Mouse (Mus musculus): ENCODE measurements around the gene Nmnat3. TPM values are rescaled to one million over a fixed set of nuclear protein-coding genes. Genes with fewer than 3 reads are reported as not detected.

Nmnat3 gene
- polyA plus RNA-seq, 1 experiment from 2014 or later, result 3.0 TPM

- no peak for ATAC-seq (replicated peaks; ENCODE audit: insufficient number of reproducible peaks, low FRiP score, low TSS enrichment, low read depth)
- peak; percentile 35 for DNase-seq (ENCODE audit: low spot score)
- no peaks in the 10 kb centered on the region for H3K36me3 ChIP-seq (replicated peaks; ENCODE audit: control insufficient read depth, insufficient read depth, low read depth, low read length)
- no peak overlapping the region for H3K9ac ChIP-seq (replicated peaks; ENCODE audit: low read length)
- no peak overlapping the region for H3K4me2 ChIP-seq (ENCODE audit: low read depth, low read length)
- no peaks in the 10 kb centered on the region for H3K9me3 ChIP-seq (replicated peaks; ENCODE audit: control insufficient read depth, low read length)
- no peaks in the 10 kb centered on the region for H3K4me1 ChIP-seq (ENCODE audit: control insufficient read depth, insufficient read depth, low read length)
- no peak overlapping the region for H3K27ac ChIP-seq (replicated peaks; ENCODE audit: low read depth, low read length)
- no peak overlapping the region for H3K4me3 ChIP-seq (ENCODE audit: low read depth, low read length)
- 39% methylated on average over 5 of the region's 5 CpGs for WGBS
- H3K27me3 ChIP-seq (ENCODE audit: control insufficient read depth, insufficient read depth, low read length), result no peaks in the 10 kb centered on the region
Observed at GRCm38 (mm10) chr9:98272734-98273133, 14.5 kb upstream of the Nmnat3 start.

GRCm38 (mm10) chr9:98275080-98275479 lies 12.2 kb upstream of the Nmnat3 start:
- 77% methylated on average over 10 of the region's 10 CpGs for WGBS
- Histone ChIP-seq H3K9me3 (replicated peaks; ENCODE audit: control insufficient read depth, low read length) (no peaks in the 10 kb centered on the region), H3K4me1 (ENCODE audit: control insufficient read depth, insufficient read depth, low read length) (no peaks in the 10 kb centered on the region), H3K27ac (replicated peaks; ENCODE audit: low read depth, low read length) (no peak overlapping the region), H3K4me2 (ENCODE audit: low read depth, low read length) (no peak overlapping the region), H3K9ac (replicated peaks; ENCODE audit: low read length) (no peak overlapping the region), H3K4me3 (ENCODE audit: low read depth, low read length) (no peak overlapping the region), H3K36me3 (replicated peaks; ENCODE audit: control insufficient read depth, insufficient read depth, low read depth, low read length) (no peaks in the 10 kb centered on the region), H3K27me3 (ENCODE audit: control insufficient read depth, insufficient read depth, low read length) (no peaks in the 10 kb centered on the region)
- ATAC-seq (replicated peaks; ENCODE audit: insufficient number of reproducible peaks, low FRiP score, low TSS enrichment, low read depth), result no peak
- DNase-seq (ENCODE audit: low spot score), result no peak

GRCm38 (mm10) chr9:98280162-98280561 lies 7.1 kb upstream of the Nmnat3 start:
- Histone ChIP-seq H3K4me2 (ENCODE audit: low read depth, low read length) (no peak overlapping the region), H3K9me3 (replicated peaks; ENCODE audit: control insufficient read depth, low read length) (no peaks in the 10 kb centered on the region), H3K9ac (replicated peaks; ENCODE audit: low read length) (no peak overlapping the region), H3K27me3 (ENCODE audit: control insufficient read depth, insufficient read depth, low read length) (no peaks in the 10 kb centered on the region), H3K27ac (replicated peaks; ENCODE audit: low read depth, low read length) (no peak overlapping the region), H3K4me3 (ENCODE audit: low read depth, low read length) (no peak overlapping the region), H3K4me1 (ENCODE audit: control insufficient read depth, insufficient read depth, low read length) (no peaks in the 10 kb centered on the region), H3K36me3 (replicated peaks; ENCODE audit: control insufficient read depth, insufficient read depth, low read depth, low read length) (no peaks in the 10 kb centered on the region)
- 57% methylated on average over 5 of the region's 5 CpGs for WGBS
- ATAC-seq (replicated peaks; ENCODE audit: insufficient number of reproducible peaks, low FRiP score, low TSS enrichment, low read depth) (no peak), DNase-seq (ENCODE audit: low spot score) (no peak)

DNA sequence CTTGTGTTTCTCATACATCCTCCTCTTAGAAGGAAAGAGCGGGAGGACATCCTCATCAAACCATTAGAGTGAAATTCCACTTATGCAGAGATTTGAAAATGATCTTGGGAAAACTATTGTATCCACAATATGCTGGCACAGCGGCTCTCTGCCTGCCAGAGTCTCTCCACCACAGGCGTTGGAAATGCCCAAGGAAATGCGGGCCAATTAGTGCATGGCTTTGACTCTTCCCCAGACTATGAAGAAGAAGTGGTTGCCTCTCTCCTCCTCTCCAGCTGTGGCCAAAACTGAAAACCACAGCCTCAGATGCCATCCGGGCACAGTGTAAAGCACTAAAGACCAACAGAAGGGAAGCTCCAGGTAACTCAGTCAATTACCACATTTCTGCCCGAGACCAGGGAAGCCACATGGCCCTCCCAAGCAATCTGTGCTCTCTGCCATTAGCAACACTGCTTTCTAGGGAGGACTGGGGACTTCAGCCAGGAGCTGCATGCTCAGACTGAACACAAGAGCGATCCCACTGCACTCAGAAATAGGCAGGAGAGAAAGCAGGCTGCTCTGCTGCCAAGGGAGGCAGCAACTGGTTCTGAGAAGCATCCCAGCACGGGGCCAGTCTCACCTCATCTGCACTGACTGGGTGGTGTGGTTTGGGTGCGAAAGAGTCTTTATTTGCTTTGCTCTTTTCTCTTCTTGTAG lies 1.5 kb upstream of the Nmnat3 start:
- H3K27me3 ChIP-seq (ENCODE audit: control insufficient read depth, insufficient read depth, low read length), result no peaks in the 10 kb centered on the region
- H3K27ac ChIP-seq (replicated peaks; ENCODE audit: low read depth, low read length), result no peak overlapping the region
- WGBS, result 83% methylated on average over 9 of the region's 9 CpGs
- H3K4me1 ChIP-seq (ENCODE audit: control insufficient read depth, insufficient read depth, low read length), result no peaks in the 10 kb centered on the region
- ATAC-seq (replicated peaks; ENCODE audit: insufficient number of reproducible peaks, low FRiP score, low TSS enrichment, low read depth), result no peak
- H3K9me3 ChIP-seq (replicated peaks; ENCODE audit: control insufficient read depth, low read length), result no peaks in the 10 kb centered on the region
- no peak overlapping the region for H3K9ac ChIP-seq (replicated peaks; ENCODE audit: low read length)
- H3K4me2 ChIP-seq (ENCODE audit: low read depth, low read length), result no peak overlapping the region
- DNase-seq (ENCODE audit: low spot score), result no peak
- H3K4me3 ChIP-seq (ENCODE audit: low read depth, low read length), result no peak overlapping the region
- H3K36me3 ChIP-seq (replicated peaks; ENCODE audit: control insufficient read depth, insufficient read depth, low read depth, low read length), result no peaks in the 10 kb centered on the region

- Histone ChIP-seq H3K9ac (replicated peaks; ENCODE audit: low read length) (no peak overlapping the region), H3K4me2 (ENCODE audit: low read depth, low read length) (no peak overlapping the region), H3K27me3 (ENCODE audit: control insufficient read depth, insufficient read depth, low read length) (no peaks in the 10 kb centered on the region), H3K9me3 (replicated peaks; ENCODE audit: control insufficient read depth, low read length) (no peaks in the 10 kb centered on the region), H3K27ac (replicated peaks; ENCODE audit: low read depth, low read length) (no peak overlapping the region), H3K36me3 (replicated peaks; ENCODE audit: control insufficient read depth, insufficient read depth, low read depth, low read length) (no peaks in the 10 kb centered on the region), H3K4me1 (ENCODE audit: control insufficient read depth, insufficient read depth, low read length) (no peaks in the 10 kb centered on the region), H3K4me3 (ENCODE audit: low read depth, low read length) (no peak overlapping the region)
- DNase-seq (ENCODE audit: low spot score), result no peak
- no peak for ATAC-seq (replicated peaks; ENCODE audit: insufficient number of reproducible peaks, low FRiP score, low TSS enrichment, low read depth)
Observed at GRCm38 (mm10) chr9:98289665-98290064, 2.4 kb downstream of the Nmnat3 start.

DNA sequence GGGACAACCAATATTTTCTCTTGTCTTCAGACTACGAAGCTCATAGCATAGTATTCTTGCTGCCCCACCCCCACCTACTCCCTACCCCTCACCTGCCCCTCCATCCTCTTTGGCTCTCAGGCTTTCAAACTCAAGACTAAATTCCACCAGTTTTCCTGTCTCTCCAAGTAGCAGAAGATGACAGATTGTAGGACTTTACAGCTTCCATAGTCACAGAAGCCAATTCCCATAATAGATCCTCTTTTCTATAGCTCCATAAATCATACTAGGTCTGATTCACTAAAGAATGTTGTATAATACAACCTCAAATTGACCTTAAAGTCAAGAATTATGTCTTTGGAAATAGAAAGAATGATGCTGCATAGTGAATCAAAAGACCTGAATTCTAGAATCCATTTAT lies 3.4 kb downstream of the Nmnat3 start:
- ATAC-seq (replicated peaks; ENCODE audit: insufficient number of reproducible peaks, low FRiP score, low TSS enrichment, low read depth) (no peak), DNase-seq (ENCODE audit: low spot score) (no peak)
- Histone ChIP-seq H3K9ac (replicated peaks; ENCODE audit: low read length) (no peak overlapping the region), H3K9me3 (replicated peaks; ENCODE audit: control insufficient read depth, low read length) (no peaks in the 10 kb centered on the region), H3K4me1 (ENCODE audit: control insufficient read depth, insufficient read depth, low read length) (no peaks in the 10 kb centered on the region), H3K4me2 (ENCODE audit: low read depth, low read length) (no peak overlapping the region), H3K27ac (replicated peaks; ENCODE audit: low read depth, low read length) (no peak overlapping the region), H3K36me3 (replicated peaks; ENCODE audit: control insufficient read depth, insufficient read depth, low read depth, low read length) (no peaks in the 10 kb centered on the region), H3K4me3 (ENCODE audit: low read depth, low read length) (no peak overlapping the region), H3K27me3 (ENCODE audit: control insufficient read depth, insufficient read depth, low read length) (no peaks in the 10 kb centered on the region)
- 100% methylated on average over 1 of the region's 1 CpGs for WGBS

- Histone ChIP-seq H3K4me1 (ENCODE audit: control insufficient read depth, insufficient read depth, low read length) (no peaks in the 10 kb centered on the region), H3K27me3 (ENCODE audit: control insufficient read depth, insufficient read depth, low read length) (no peaks in the 10 kb centered on the region), H3K4me3 (ENCODE audit: low read depth, low read length) (peak overlapping the region; percentile 48), H3K27ac (replicated peaks; ENCODE audit: low read depth, low read length) (no peak overlapping the region), H3K9me3 (replicated peaks; ENCODE audit: control insufficient read depth, low read length) (no peaks in the 10 kb centered on the region), H3K36me3 (replicated peaks; ENCODE audit: control insufficient read depth, insufficient read depth, low read depth, low read length) (no peaks in the 10 kb centered on the region), H3K4me2 (ENCODE audit: low read depth, low read length) (peak overlapping the region; percentile 70), H3K9ac (replicated peaks; ENCODE audit: low read length) (peak overlapping the region; percentile 53)
- under 1% methylated on average over 56 of the region's 56 CpGs for WGBS
- ATAC-seq (replicated peaks; ENCODE audit: insufficient number of reproducible peaks, low FRiP score, low TSS enrichment, low read depth) (peak; percentile 82), DNase-seq (ENCODE audit: low spot score) (peak; percentile 91)
Observed at GRCm38 (mm10) chr9:98296383-98297201, 9.4 kb downstream of the Nmnat3 start.

GRCm38 (mm10) chr9:98297234-98297936 lies 10.2 kb downstream of the Nmnat3 start:
- no peaks in the 10 kb centered on the region for H3K36me3 ChIP-seq (replicated peaks; ENCODE audit: control insufficient read depth, insufficient read depth, low read depth, low read length)
- DNase-seq (ENCODE audit: low spot score) (peak; percentile 42), ATAC-seq (replicated peaks; ENCODE audit: insufficient number of reproducible peaks, low FRiP score, low TSS enrichment, low read depth) (no peak)
- no peaks in the 10 kb centered on the region for H3K4me1 ChIP-seq (ENCODE audit: control insufficient read depth, insufficient read depth, low read length)
- no peak overlapping the region; the same call in 1 of the 2 replicates for H3K9ac ChIP-seq (replicated peaks; ENCODE audit: low read length)
- H3K27me3 ChIP-seq (ENCODE audit: control insufficient read depth, insufficient read depth, low read length), result no peaks in the 10 kb centered on the region
- H3K4me2 ChIP-seq (ENCODE audit: low read depth, low read length), result peak overlapping the region; percentile 70
- peak overlapping the region; percentile 48 for H3K4me3 ChIP-seq (ENCODE audit: low read depth, low read length)
- no peak overlapping the region for H3K27ac ChIP-seq (replicated peaks; ENCODE audit: low read depth, low read length)
- 13% methylated on average over 11 of the region's 12 CpGs for WGBS
- no peaks in the 10 kb centered on the region for H3K9me3 ChIP-seq (replicated peaks; ENCODE audit: control insufficient read depth, low read length)
